Mouse (Mus musculus): ENCODE measurements at regions not wholly inside any gene's neighbourhood (a gene's known extent, or its start where the extent isn't known, plus 50 kb on each side); places are given as distances from the start of the nearest gene placed in this dataset.
"Not testable (repeated sequence)": the region's sequence is repeated elsewhere in the genome, so short reads cannot be mapped to it uniquely, and the experiment has no call there.

- no peak for DNase-seq (ENCODE audit: low spot score in 2 of 2)
These were observed 59.9 kb upstream of the Bend4 start for GRCm38 (mm10) chr5:67487965-67488409.

DNA sequence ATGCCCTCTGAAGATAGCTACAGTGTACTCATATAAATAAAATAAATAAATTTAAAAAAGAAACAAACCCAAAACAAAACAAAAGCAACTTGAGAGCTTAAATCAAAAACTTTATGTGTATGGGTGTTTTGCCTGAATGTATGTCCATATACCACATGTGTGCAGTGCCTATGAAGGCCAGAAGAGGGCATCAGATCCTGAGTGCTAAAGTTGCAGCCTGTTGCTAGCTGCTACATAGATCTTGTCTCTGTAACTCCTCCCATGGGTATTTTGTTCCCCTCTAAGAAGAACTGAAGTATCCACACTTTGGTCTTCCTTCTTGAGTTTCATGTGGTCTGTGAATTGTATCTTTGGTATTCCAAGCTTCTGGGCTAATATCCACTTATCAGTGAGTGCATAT is 62.6 kb upstream of the Bend4 start:
- not testable (repeated sequence) for DNase-seq (ENCODE audit: low spot score in 2 of 2)

- DNase-seq (ENCODE audit: low spot score in 2 of 2): no peak
These were observed 64.8 kb upstream of the Bend4 start for GRCm38 (mm10) chr5:67492893-67493302.

DNA sequence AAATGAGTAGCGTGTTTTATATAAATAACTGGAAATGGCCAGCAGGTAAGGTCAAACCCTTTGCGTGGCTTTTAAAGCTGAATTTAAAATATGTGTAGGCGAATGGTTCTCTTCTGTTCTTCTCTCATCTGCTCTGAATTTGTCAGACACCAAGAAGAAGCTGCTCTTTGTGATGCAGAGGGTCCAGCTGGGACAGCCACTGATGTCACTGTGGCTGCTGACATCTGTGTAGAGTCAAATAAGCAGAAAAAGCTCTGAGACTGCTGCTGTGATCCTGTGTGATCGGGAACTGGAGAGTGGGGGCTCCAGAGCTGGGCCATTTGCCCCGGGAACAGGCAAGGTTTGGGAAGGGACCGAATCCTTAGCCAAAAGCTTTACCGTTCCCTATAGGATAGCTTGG is 68.6 kb upstream of the Bend4 start:
- no peak for DNase-seq (ENCODE audit: low spot score in 2 of 2)

GRCm38 (mm10) chr5:67520251-67520650 is 87.4 kb upstream of the Shisa3 start:
- DNase-seq (ENCODE audit: low spot score in 2 of 2): no peak

- DNase-seq (ENCODE audit: low spot score in 2 of 2): no peak
These were observed 86.2 kb upstream of the Shisa3 start for GRCm38 (mm10) chr5:67521423-67521912.

- DNase-seq (ENCODE audit: low spot score in 2 of 2): no peak
These were observed 77.5 kb upstream of the Shisa3 start for GRCm38 (mm10) chr5:67530149-67530548.

GRCm38 (mm10) chr5:67530957-67531356 is 76.7 kb upstream of the Shisa3 start:
- DNase-seq (ENCODE audit: low spot score in 2 of 2): no peak

DNA sequence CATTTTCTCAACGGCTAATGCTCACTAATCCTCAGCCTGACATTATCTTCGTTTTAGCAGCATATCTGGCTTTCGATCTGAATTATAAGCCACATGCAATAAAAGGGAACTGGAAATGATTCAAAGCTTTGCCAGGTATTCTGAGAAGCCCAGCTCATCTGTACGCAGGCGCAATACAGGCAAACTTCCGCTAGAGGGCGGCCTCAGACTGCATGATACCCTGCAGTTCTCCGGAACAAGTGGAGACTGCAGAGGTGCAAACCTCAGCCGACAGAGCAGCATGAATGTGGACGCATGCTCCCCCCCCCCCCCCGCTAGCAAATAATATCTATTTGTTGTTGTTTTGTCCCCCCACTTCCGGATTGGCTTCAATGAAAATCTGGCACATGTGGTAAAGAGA is 75.3 kb upstream of the Shisa3 start:
- peak; percentile 39 to 51 for DNase-seq (ENCODE audit: low spot score in 2 of 2)

DNA sequence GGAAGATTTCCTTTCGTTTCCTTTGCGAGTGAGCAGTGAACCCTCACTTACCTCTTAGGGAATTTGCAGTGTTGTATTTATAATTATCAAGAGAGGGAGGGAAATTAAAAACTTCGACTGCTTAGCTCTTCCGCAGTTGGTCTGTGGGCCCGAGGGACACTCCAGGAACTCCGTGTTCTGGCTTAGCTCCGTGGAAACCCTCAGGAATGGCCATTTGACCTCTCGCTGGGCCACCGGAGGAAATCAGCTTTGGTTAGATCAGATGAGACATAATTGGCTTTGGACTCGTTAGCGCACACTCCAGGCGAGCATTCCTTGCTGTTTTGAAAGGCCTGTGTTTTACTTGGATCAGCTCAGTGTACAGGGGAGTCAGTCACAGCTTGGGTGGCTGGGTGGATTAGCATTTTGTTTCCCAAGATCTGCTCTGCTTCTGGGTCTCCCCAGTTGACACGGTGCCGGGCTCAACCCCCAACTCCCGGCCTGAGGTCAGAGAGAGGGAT is 74.9 kb upstream of the Shisa3 start:
- no peak for DNase-seq (ENCODE audit: low spot score in 2 of 2)

DNA sequence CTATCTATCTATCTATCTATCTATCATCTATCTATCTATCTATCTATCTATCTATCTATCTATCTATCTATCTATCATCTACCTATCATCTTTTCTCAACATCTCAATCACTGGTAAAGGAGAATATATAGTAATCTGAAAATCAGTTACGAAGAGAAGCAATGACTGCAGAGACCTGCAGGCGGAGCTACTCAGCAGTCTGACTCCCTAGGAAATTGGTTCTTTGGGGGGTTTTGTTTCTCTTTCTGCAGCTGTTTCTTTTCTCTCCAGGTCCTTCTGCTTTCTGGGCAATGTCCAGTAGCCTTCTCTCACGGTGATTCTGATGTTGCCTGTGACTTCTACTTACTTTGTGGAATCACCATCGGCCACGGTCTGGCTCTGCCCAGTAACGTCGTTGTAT is 73.6 kb upstream of the Shisa3 start:
- no peak for DNase-seq (ENCODE audit: low spot score in 2 of 2)

DNA sequence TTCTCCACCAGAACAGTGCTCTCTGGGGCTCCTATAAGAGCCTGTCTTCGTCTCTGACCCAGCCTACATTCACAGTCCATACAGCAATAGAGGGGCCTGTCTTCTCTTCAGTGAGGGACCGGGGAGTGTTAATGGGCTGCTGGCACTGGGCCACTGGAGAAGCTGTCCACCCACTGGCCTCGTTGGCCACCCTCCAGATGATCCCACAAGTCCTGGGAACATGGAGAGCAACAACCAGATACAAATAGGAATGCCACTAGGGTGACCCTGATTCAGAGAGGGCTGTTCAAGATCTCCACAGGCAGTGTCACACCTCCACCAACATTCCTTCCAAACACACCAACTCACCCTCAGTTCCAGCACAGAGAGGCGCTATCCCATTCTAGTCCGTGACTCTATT is 69.7 kb upstream of the Shisa3 start:
- no peak for DNase-seq (ENCODE audit: low spot score in 2 of 2)

DNA sequence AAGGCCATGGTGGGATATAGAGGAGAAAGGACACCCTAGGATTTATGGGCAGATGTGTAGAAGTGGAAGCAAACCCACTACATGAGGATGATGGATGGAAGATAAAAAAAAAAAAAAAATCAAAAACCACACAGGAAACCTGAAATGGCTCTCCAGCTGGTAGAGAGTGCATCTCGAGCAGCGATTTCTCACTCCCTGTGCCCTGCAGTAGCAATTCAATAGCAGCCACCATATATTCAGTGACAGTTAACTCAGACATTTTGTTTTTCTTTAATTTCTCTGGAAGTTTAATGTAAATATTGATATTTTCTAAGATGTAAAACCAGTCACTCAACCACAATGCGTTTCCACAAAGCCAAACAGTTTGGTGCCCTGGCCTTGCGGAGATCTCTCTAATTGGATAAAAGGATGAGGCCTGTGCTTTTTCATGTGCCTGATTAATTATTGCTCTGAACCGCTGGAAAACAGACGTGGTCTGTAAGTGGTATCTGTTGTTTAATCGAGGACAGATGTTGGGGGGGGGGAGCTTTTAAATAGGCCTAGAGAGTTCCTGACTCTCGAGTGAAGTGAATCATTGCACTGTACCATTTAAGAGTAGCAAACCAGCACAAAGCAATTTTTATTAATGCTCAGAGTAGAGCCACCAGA is 68.0 kb upstream of the Shisa3 start:
- DNase-seq (ENCODE audit: low spot score in 2 of 2): no peak

DNA sequence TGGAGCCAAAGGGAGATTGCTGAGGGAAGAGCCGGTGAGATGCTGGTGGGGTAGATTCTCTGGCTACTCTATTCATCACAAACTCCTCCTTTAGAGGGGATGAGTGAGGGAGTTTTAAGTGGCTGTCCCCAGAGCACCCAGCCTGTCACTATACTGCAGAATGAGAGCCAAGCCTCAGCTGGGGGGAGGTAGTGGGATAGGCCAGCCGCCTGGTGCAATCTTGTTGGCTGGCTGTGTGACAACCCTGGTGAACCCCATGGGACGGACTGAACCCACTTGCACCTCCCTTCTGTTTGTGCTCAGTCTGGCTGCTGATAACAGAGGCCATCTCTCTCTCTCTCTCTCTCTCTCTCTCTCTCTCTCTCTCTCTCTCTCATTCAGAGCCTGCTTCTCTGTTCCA is 65.8 kb upstream of the Shisa3 start:
- DNase-seq (ENCODE audit: low spot score in 2 of 2): no peak

GRCm38 (mm10) chr5:67544028-67544589 is 63.6 kb upstream of the Shisa3 start:
- no peak for DNase-seq (ENCODE audit: low spot score in 2 of 2)

- no peak for DNase-seq (ENCODE audit: low spot score in 2 of 2)
These were observed 57.4 kb upstream of the Shisa3 start for GRCm38 (mm10) chr5:67550257-67550656.

DNA sequence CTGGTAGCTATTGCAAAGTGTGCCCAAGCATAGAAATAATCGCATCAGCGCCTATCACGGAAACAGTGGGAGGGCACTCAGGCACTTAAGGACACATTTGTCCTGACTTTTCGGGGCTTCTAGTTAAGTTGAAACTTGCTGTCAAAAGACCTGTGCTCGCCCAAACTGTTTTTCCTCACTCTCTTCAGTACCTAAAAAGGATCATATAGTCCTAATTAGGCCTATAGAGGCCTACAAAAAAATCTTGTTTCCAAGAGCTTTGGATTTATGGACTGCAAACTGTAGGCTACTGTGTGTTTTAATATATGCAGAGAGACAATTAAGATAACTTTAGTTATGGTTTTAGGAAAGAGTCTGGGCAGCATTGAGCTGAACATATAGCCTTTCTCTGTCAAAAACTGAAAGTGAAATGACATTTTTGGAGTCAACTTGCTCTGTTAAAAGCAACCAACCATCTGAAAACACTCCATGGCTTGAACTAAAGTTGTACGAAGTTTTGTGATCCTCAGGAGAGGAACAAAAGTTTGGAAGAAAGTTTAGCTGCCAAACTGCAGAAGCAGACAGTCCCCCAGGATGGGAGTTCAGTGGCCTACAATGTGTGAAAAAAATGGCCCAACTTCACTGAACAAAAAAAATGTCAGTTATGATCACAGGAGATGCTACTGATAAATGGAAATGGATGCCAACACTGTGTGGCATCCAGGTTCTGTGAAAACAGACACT is 55.9 kb upstream of the Shisa3 start:
- DNase-seq (ENCODE audit: low spot score in 2 of 2): no peak

GRCm38 (mm10) chr5:67552865-67553264 is 54.8 kb upstream of the Shisa3 start:
- DNase-seq (ENCODE audit: low spot score in 2 of 2): no peak

Measured in urinary bladder, adult 18-20 months (tissue).